Mouse (Mus musculus) hindbrain, postnatal 0 days (tissue): ENCODE measurements around the gene Polr2j. TPM values are rescaled to one million over a fixed set of nuclear protein-coding genes. Genes with fewer than 3 reads are reported as not detected.

ENCODE experiments used
- ATAC-seq: fragments of 200-750 bp; cut with Nextera tagmentation; 2 replicates; pipeline ENCODE4 v1.8.0; 2017; ENCODE audit warnings: mild to moderate bottlenecking, moderate TSS enrichment, moderate library complexity
- DNase-seq: peaks from one replicate; pipeline ENCODE4 v3.0.0-alpha.2; 2015; ENCODE audit warnings: low spot score
- H3K27ac ChIP-seq: fragments of 300-500 bp; sonication (generic); 2 replicates; pipeline ENCODE4 v1.5.1; 2014; ENCODE audit warnings: mild to moderate bottlenecking
- H3K27me3 ChIP-seq: fragments of 300-500 bp; sonication (generic); 2 replicates; pipeline ENCODE4 v1.6.1; 2014; ENCODE audit warnings: low read length, mixed read lengths; ENCODE audit not compliant: insufficient read depth
- H3K36me3 ChIP-seq: fragments of 300-500 bp; sonication (generic); 2 replicates; pipeline ENCODE4 v1.6.1; 2014; ENCODE audit warnings: low read length, mixed read lengths; ENCODE audit not compliant: insufficient read depth
- H3K4me1 ChIP-seq: fragments of 300-500 bp; sonication (generic); 2 replicates; pipeline ENCODE4 v1.6.1; 2014; ENCODE audit warnings: antibody characterized with exemption, low read length, mixed read lengths; ENCODE audit not compliant: insufficient read depth
- H3K4me2 ChIP-seq: fragments of 300-500 bp; sonication (generic); 2 replicates; pipeline ENCODE4 v1.6.1; 2014; ENCODE audit warnings: low read depth, mild to moderate bottlenecking, low read length, moderate library complexity, mixed read lengths
- H3K4me3 ChIP-seq: fragments of 300-500 bp; sonication (generic); 2 replicates; pipeline ENCODE4 v1.5.1; 2014; ENCODE audit warnings: low read length
- H3K9ac ChIP-seq: fragments of 300-500 bp; sonication (generic); replicated peaks from 2 replicates; pipeline ENCODE4 v1.6.1; 2014; ENCODE audit warnings: mild to moderate bottlenecking, low read length, moderate library complexity, mixed read lengths
- H3K9me3 ChIP-seq: fragments of 300-500 bp; sonication (generic); 2 replicates; pipeline ENCODE4 v1.6.1; 2016; ENCODE audit warnings: low read length, mixed read lengths
- CTCF ChIP-seq: IDR thresholded peaks from 2 replicates; pipeline ENCODE4 v1.5.1; 2016; ENCODE audit warnings: antibody characterized with exemption, control low read depth, low read depth
- WGBS: fragments of 180-500 bp; shearing (Covaris S2); extraction: QIAGEN DNeasy Blood & Tissue Kit; methylation state at CpG from one replicate; pipeline ENCODE4 v1.1.7; 2014; 5-methylcytosine and 5-hydroxymethylcytosine counted together
- polyA plus RNA-seq: library from polyadenylated mRNA; unstranded; fragments of >200 nt; fragmentation: Nextera tagmentation; extraction: Ambion mirVana; gene quantifications from 2 replicates; pipeline ENCODE4 v1.2.1, GENCODE M21; 2015
- total RNA-seq: library from RNA; depleted of rRNA; stranded (reverse); fragments of >200 nt; gene quantifications from 2 replicates; pipeline ENCODE4 v1.2.3, GENCODE M21; 2014

Gene Polr2j
- total and polyA plus RNA-seq, 2 experiments from 2014 or later = 159 to 245 TPM

DNA sequence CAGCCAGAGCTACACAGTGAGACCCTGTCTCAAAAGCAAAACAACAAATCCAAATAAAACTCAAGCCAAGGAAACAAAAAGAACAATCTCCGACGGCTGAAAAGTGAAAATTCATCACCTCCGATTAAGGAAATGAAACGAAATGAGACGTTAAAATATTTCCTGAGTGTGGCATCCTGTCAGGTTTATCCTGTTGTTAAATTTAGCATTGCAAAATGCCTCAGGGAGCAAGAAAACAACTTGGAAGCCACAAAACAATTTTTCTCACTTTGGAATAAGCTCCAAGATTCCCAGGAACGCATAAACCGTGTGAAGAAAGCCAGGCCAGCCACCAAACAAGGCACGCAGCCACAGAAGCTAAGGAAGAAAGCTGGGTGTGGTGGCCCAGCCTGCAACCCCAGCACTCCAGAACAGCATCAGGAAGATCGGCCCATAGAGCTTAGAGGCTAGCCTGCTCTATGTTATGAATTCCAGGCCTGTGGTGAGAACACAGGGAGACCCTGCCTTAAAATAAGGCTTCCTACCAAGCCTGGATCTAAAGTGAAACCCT lies 39.4 kb upstream of the Polr2j start:
- Histone ChIP-seq H3K9me3 (no peaks in the 10 kb centered on the region), H3K4me2 (no peak overlapping the region), H3K4me3 (no peak overlapping the region), H3K9ac (no peak overlapping the region), H3K36me3 (no peaks in the 10 kb centered on the region), H3K27ac (no peak overlapping the region), H3K4me1 (no peaks in the 10 kb centered on the region), H3K27me3 (no peaks in the 10 kb centered on the region)
- no peak for TF ChIP-seq CTCF
- 82% methylated on average over 9 of the region's 9 CpGs for WGBS
- DNase-seq (no peak), ATAC-seq (no peak)

DNA sequence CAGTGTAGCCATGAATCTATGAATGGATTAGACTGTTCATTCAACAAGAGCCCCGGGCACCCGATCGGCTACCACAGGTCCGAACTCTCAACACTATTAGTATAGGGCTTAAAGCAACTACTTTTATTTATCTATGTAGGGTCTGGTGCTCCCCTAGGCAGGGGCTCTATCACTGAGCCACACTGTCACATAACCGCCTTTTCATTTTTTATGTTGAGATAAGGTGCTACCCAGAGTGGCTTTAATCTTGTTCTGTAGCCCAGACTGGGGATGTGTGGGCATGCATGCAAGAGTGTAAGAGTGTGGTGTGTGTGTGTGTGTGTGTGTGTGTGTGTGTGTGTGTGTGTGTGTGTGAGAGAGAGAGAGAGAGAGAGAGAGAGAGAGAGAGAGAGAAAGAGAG lies 38.3 kb upstream of the Polr2j start:
- H3K27me3 ChIP-seq = no peaks in the 10 kb centered on the region
- ATAC-seq (no peak), DNase-seq (no peak)
- no peak overlapping the region for H3K4me2 ChIP-seq
- H3K9me3 ChIP-seq = no peaks in the 10 kb centered on the region
- H3K27ac ChIP-seq = no peak overlapping the region
- no peaks in the 10 kb centered on the region for H3K4me1 ChIP-seq
- H3K9ac ChIP-seq = no peak overlapping the region
- 92% methylated on average over 5 of the region's 5 CpGs for WGBS
- no peak for TF ChIP-seq CTCF
- no peaks in the 10 kb centered on the region for H3K36me3 ChIP-seq
- no peak overlapping the region for H3K4me3 ChIP-seq

DNA sequence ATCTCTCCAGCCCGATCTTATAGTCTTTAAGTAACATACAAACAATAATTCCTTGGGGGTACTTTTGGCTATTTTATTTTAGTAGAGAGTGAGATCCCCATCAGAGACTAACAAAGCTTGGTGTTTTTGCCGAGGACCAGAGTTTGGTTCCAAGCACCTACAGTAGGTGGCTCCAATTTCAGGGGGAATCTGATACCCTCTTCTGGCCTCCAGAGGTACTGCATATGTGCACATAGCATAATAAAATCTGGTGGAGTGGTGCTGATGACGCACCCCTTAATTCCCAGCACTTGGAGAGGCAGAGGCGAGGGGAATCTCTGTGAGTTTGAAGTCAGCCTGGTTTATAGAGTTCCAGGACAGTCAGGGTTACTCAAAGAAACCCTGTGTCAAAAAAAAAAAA lies 34.1 kb upstream of the Polr2j start:
- TF ChIP-seq CTCF = peak; percentile 33
- DNase-seq (no peak), ATAC-seq (no peak)
- WGBS = 78% methylated on average over 4 of the region's 4 CpGs
- H3K9me3 ChIP-seq = no peaks in the 10 kb centered on the region
- peaks cover 8% of the 10 kb centered on the region for H3K4me1 ChIP-seq
- no peaks in the 10 kb centered on the region for H3K36me3 ChIP-seq
- H3K27me3 ChIP-seq = no peaks in the 10 kb centered on the region
- no peak overlapping the region for H3K4me3 ChIP-seq
- no peak overlapping the region for H3K4me2 ChIP-seq
- no peak overlapping the region for H3K27ac ChIP-seq
- H3K9ac ChIP-seq = no peak overlapping the region

- peak within 1 kb of the TSS; percentile 48 for H3K9ac ChIP-seq
- no peaks in the 10 kb centered on the region for H3K27me3 ChIP-seq
- H3K27ac ChIP-seq = 0 out of 2 replicates have a peak within 1 kb of the TSS, but pooled peaks have one; percentile 6
- H3K36me3 ChIP-seq = no peaks in the 10 kb centered on the region
- no peaks in the 10 kb centered on the region for H3K9me3 ChIP-seq
- DNase-seq (peak; percentile 98), ATAC-seq (peak; percentile 97)
- H3K4me3 ChIP-seq = peak within 1 kb of the TSS; percentile 47
- peak within 1 kb of the TSS; percentile 59 for H3K4me2 ChIP-seq
- TF ChIP-seq CTCF = peak; percentile 30
- under 1% methylated on average over 24 of the region's 28 CpGs for WGBS
- peaks cover 8% of the 10 kb centered on the region for H3K4me1 ChIP-seq
These were observed 32.7 kb upstream of the Polr2j start, which contains the start of gene Rasa4 for GRCm38 (mm10) chr5:136083669-136084107. TSS of gene Rasa4 (plus strand) at chr5:136083916.

DNA sequence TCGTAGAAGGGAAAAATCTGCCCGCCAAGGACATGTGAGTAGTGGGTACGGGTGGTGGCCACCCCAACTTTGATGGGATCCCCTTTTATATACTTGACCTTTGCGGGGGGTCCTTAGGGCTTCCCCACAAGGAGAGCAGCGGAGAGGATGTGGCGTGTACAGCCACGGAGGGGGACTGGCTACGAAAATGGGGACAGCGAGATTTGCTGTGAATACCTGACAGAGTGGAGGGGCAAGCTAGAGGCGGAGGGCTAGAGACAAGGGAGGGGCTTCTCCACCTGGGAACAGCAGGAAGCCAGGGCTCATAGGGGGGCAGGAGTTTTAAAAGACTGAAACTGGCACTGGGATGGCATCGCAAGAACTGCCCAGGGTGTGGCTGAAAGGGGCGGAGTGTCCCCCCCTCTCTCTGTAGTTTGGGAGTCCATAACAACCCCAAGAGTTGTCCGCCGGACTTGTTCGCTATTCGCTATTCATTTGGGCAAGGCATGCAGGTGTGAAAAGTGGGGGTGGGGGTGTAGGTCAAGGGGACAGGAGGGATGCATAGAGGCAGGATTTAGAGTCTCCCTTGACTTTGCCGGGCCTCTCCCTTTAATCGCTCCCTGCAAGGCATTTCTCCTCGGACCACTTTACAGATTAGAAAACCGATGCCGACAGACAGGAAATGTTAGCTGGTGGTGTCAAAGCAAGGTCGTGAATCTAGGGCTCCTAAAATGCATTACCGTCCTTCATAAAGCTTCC lies 32.1 kb upstream of the Polr2j start:
- no peaks in the 10 kb centered on the region for H3K27me3 ChIP-seq
- H3K9ac ChIP-seq = peak overlapping the region; percentile 48
- H3K27ac ChIP-seq = 0 out of 2 replicates have a peak overlapping the region, but pooled peaks have one; percentile 6
- H3K4me3 ChIP-seq = peak overlapping the region; percentile 47
- WGBS = under 1% methylated on average over 23 of the region's 23 CpGs
- DNase-seq (no peak), ATAC-seq (peak; percentile 25; the same call in 1 of the 2 replicates)
- no peaks in the 10 kb centered on the region for H3K36me3 ChIP-seq
- H3K9me3 ChIP-seq = no peaks in the 10 kb centered on the region
- H3K4me2 ChIP-seq = peak overlapping the region; percentile 59
- TF ChIP-seq CTCF = no peak
- peaks cover 8% of the 10 kb centered on the region for H3K4me1 ChIP-seq

DNA sequence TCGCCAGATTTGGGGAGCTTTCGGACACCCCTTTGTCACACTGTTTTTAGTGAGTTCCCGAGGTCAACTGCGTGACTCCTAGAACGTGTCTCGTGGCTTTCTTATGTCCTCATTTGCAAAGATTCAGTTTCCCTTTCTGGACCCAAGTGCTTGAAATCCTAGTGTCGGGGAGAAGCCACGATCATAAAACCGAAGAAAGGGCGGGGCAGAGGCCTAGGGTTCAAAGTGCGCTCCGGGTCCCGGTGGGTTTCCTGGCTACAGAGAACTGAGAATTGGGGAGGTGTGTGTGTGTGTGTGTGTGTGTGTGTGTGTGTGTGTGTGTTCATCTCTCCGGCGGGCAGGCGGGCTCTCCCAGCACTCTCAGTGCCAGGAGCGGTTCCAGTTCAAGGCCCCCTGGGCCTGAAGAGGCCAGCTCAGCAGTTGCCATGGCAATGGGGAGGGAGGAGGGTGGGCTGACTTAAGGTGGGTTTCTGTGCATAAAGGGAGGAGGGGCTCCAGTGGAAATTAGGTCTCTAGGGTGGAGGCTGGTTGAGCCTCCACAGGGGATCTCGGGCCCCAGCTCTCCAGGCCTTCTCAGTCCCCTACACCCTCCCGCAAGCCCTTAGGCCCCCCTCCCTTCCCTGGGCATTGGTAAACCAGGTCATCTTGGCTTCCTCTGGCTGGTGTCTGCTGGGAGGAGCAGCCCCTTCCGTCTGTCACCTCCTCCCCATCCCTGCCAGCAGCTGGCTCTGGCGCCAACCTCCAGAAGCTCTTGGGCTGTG lies 31.4 kb upstream of the Polr2j start:
- TF ChIP-seq CTCF = no peak
- H3K4me1 ChIP-seq = peaks cover 8% of the 10 kb centered on the region
- H3K9ac ChIP-seq = peak overlapping the region; percentile 48
- H3K27ac ChIP-seq = peak overlapping the region; percentile 54; the same call in 1 of the 2 replicates
- no peaks in the 10 kb centered on the region for H3K27me3 ChIP-seq
- ATAC-seq (peak; percentile 55), DNase-seq (peak; percentile 69)
- peak overlapping the region; percentile 47 for H3K4me3 ChIP-seq
- H3K36me3 ChIP-seq = no peaks in the 10 kb centered on the region
- peak overlapping the region; percentile 59 for H3K4me2 ChIP-seq
- WGBS = 5% methylated on average over 21 of the region's 21 CpGs
- no peaks in the 10 kb centered on the region for H3K9me3 ChIP-seq
